Mouse (Mus musculus): Measurements from ENCODE around the gene Arid1b. TPM values are rescaled to one million over a fixed set of nuclear protein-coding genes. Genes with fewer than 3 reads are reported as not detected.
A peak's percentile ranks its signal among the peaks of the same experiment; 100 is the strongest.

The Arid1b gene
- polyA plus RNA-seq, 1 experiment from 2014 or later, result 17.4 TPM

DNA sequence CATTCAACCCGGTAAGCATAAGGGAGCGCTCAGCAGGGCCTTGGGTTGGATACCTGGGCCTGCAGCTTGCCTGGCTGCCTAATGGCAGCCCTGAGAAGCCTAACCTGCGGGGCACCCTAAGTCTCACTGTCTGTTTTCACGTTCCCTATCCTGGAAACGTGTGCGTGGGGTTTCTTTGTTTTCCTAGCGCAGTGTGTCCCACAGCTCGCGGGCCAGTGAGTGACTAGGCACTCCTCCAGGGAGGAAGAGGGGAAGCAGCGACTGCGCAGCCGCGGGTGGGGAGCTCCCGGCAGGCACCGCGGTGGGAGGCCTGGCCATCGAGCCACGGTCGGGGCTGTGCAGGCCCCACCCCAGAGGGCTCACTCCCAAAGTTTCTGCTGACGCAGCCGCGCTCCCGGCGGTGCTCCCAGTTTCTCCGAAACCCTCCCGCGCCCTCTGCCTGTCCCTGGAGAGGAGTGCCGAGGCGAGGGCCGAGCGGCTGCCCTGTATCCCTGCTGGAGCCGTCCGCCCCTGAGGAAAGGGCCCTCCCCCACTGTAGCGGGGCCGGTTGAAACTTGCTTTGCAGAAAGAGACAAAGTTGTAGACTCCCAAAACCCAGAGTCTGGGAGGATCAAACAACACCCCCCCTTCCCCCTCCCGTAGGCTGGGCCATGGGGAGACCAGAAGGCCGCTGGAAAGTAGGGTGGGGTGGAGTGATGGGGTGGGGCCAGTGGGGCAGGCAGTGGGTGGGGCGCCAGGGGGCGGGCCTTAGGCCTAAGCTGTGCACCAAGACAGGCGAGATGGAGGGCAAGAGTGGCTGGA is 195.6 kb downstream of the Arid1b start:
- H3K36me3 ChIP-seq, result no peaks in the 10 kb centered on the region
- WGBS, result 1% methylated on average over 38 of the region's 40 CpGs
- H3K4me1 ChIP-seq, result peaks cover 26% of the 10 kb centered on the region
- H3K27ac ChIP-seq (replicated peaks), result peak overlapping the region; percentile 96
- H3K27me3 ChIP-seq, result no peaks in the 10 kb centered on the region
- no peaks in the 10 kb centered on the region for H3K9me3 ChIP-seq
- H3K4me3 ChIP-seq, result peak overlapping the region; percentile 56
- H3K4me2 ChIP-seq (replicated peaks), result peak overlapping the region; percentile 75
- peak overlapping the region; percentile 72 for H3K9ac ChIP-seq (replicated peaks)
- ATAC-seq (ENCODE audit: low FRiP score, low read depth), result peak; percentile 97

DNA sequence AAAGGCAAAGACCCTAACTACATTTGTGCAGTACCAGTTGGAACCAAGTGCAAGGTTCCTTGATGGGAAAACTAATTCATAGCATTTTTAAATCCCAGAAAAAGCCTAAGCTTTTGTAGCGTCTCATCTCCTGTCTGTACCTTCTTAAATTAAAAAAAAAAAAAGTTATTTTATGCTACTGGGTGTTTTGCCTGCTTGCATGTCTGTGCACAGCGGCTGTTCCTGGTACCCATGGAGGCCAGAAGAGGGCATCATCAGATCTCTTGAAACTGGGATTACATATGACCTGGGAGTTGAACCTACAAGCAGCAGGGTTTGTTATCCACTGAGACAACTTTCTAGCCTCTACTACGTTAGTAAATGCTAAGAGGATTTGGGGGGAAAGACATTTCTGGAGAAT is 196.2 kb downstream of the Arid1b start:
- Histone ChIP-seq H3K4me2 (replicated peaks) (peak overlapping the region; percentile 75), H3K9ac (replicated peaks) (peak overlapping the region; percentile 72), H3K4me1 (peaks cover 24% of the 10 kb centered on the region), H3K27me3 (no peaks in the 10 kb centered on the region), H3K27ac (replicated peaks) (peak overlapping the region; percentile 96), H3K4me3 (peak overlapping the region; percentile 56), H3K9me3 (no peaks in the 10 kb centered on the region), H3K36me3 (no peaks in the 10 kb centered on the region)
- 17% methylated on average over 3 of the region's 3 CpGs for WGBS
- ATAC-seq (ENCODE audit: low FRiP score, low read depth), result no peak

DNA sequence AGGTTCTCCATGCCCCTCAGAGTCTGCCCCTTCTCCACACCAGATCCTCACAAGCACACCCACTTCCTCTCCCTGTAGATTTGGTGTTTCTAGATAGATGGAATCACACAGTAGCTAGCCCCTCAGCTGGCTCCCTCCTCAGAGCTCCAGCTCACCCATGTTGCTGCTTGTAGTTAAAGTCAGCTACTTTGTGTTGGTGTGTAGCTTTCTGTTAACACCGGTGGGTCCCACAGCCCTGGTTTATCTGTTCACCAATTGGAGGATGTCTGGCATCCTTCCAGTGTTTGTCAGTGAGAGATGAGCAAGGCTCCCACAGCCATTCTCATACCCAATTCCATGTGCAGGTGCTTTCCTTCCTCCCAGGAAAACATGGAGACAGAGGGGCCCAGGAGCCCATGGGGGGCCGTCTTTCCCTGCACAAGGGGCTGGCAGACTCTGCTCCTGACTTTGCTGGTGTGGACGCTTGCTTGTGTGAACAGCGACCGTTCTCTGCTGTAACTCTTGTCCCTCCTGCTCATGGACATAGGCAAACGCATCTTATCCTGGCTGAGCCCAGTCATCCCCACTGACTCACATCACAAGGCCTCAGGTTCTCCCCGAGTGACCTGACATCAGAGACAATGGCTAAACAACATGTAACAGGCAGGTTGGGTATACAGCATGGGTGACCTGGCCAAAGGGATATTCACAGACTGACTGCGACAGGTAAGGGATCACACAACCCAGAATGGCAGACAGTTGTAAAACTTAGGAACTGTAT is 200.2 kb downstream of the Arid1b start:
- H3K4me2 ChIP-seq (replicated peaks), result no peak overlapping the region

DNA sequence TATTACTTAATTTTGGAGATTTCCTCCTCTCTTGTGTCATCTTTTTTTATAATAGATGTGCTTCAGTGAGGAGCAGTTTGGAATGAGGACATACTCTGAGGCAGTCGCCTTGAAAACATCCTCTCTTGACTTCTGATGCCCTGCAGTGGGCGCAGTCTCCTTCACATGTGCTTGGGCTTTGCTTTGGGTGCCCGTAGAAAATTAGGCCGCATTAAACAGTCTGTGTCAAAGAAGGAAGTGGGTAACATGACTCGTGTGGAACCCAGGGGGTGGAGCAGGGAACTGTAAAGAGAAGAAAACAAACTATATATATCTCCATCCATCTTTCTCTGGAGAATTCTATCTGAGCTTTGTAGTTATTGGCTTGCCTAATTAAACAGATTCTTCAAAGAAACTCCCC is 201.3 kb downstream of the Arid1b start:
- ATAC-seq (ENCODE audit: low FRiP score, low read depth), result no peak
- no peak overlapping the region for H3K4me2 ChIP-seq (replicated peaks)
- no peak overlapping the region for H3K9ac ChIP-seq (replicated peaks)
- H3K27ac ChIP-seq (replicated peaks), result no peak overlapping the region
- no peaks in the 10 kb centered on the region for H3K27me3 ChIP-seq
- 75% methylated on average over 5 of the region's 5 CpGs for WGBS
- H3K4me1 ChIP-seq, result peaks cover 13% of the 10 kb centered on the region
- no peaks in the 10 kb centered on the region for H3K36me3 ChIP-seq
- no peaks in the 10 kb centered on the region for H3K9me3 ChIP-seq
- no peak overlapping the region for H3K4me3 ChIP-seq

More for the DNA sequence above, 200.2 kb downstream of the Arid1b start:
- H3K36me3 ChIP-seq, result no peaks in the 10 kb centered on the region
- H3K27me3 ChIP-seq, result no peaks in the 10 kb centered on the region
- WGBS, result 81% methylated on average over 8 of the region's 8 CpGs
- ATAC-seq (ENCODE audit: low FRiP score, low read depth), result no peak
- H3K4me1 ChIP-seq, result peaks cover 21% of the 10 kb centered on the region
- no peak overlapping the region for H3K9ac ChIP-seq (replicated peaks)
- no peak overlapping the region for H3K4me3 ChIP-seq
- H3K27ac ChIP-seq (replicated peaks), result no peak overlapping the region
- no peaks in the 10 kb centered on the region for H3K9me3 ChIP-seq

DNA sequence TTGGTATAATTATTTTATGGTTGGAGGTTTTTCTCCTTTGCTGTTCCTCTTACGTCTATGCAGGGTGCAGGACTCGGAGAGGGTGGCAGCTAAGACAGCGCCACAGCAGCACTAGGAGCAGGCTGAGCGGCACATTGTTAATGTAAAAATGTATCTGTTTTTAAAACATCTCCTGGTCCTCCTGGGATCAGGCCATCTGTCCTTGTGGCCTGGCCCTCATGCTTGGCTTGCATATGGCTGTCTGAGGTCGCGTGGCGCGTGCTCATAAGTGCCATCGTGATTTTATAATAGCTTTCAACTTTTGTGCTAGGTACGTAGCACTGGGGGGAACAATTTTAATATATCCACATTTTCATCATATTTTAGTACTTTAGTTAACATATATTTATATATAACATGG is 201.9 kb downstream of the Arid1b start:
- WGBS, result 83% methylated on average over 10 of the region's 10 CpGs
- H3K27ac ChIP-seq (replicated peaks), result no peak overlapping the region
- peaks cover 10% of the 10 kb centered on the region for H3K4me1 ChIP-seq
- H3K27me3 ChIP-seq, result no peaks in the 10 kb centered on the region
- no peaks in the 10 kb centered on the region for H3K9me3 ChIP-seq
- no peak overlapping the region for H3K4me3 ChIP-seq
- no peak for ATAC-seq (ENCODE audit: low FRiP score, low read depth)
- no peak overlapping the region for H3K9ac ChIP-seq (replicated peaks)
- no peaks in the 10 kb centered on the region for H3K36me3 ChIP-seq
- no peak overlapping the region for H3K4me2 ChIP-seq (replicated peaks)

DNA sequence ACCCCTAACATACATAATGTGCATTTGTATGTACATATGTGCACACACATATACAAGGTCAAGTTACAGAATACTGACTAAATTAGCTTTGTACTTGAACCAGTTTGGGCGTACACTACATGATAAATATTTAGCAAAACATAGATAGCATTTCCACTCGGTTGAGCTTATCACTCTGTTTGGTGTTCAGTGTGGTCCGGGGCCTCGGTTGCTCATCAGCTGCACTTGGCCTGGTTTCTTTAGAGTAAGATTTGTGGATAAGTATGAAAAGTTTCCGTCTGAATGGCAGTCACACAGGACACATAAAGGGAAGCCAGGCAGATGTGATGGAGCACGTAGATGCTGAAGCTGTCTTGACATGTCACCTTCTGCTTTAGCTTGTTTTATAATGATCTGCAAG is 202.4 kb downstream of the Arid1b start:
- no peak overlapping the region for H3K27ac ChIP-seq (replicated peaks)
- no peak for ATAC-seq (ENCODE audit: low FRiP score, low read depth)

GRCm38 (mm10) chr17:5197083-5197482 is 203.0 kb downstream of the Arid1b start:
- 95% methylated on average over 2 of the region's 2 CpGs for WGBS
- no peaks in the 10 kb centered on the region for H3K36me3 ChIP-seq
- H3K9ac ChIP-seq (replicated peaks), result no peak overlapping the region
- H3K4me1 ChIP-seq, result peaks cover 10% of the 10 kb centered on the region
- no peak overlapping the region for H3K4me2 ChIP-seq (replicated peaks)
- no peak overlapping the region for H3K4me3 ChIP-seq
- no peaks in the 10 kb centered on the region for H3K27me3 ChIP-seq
- no peak overlapping the region for H3K27ac ChIP-seq (replicated peaks)
- ATAC-seq (ENCODE audit: low FRiP score, low read depth), result no peak
- H3K9me3 ChIP-seq, result no peaks in the 10 kb centered on the region

More for the DNA sequence above, 202.4 kb downstream of the Arid1b start:
- H3K36me3 ChIP-seq, result no peaks in the 10 kb centered on the region
- H3K4me3 ChIP-seq, result no peak overlapping the region
- H3K27me3 ChIP-seq, result no peaks in the 10 kb centered on the region
- no peak overlapping the region for H3K4me2 ChIP-seq (replicated peaks)
- H3K9me3 ChIP-seq, result no peaks in the 10 kb centered on the region
- H3K4me1 ChIP-seq, result peaks cover 10% of the 10 kb centered on the region
- WGBS, result 94% methylated on average over 6 of the region's 6 CpGs
- H3K9ac ChIP-seq (replicated peaks), result no peak overlapping the region

DNA sequence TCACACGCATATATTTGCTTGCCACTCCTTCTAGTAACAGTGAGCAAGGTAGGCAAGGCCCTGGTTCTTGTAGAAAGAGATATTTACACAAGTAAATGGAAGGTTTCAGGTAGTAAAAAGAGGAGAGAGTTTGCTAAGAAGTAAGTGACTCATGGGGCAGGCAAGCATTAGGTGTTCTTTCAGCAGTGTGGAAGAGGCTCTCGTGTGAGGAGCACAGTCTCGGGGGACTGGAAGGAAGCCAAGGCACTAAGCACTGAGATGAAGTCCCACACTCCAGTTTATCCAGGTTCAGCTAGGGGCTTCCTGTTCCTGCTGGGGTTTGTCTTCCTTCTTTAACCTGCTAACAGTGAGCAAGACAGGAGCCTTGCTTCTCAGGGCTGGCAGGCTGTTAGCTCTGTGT is 203.6 kb downstream of the Arid1b start:
- Histone ChIP-seq H3K27me3 (no peaks in the 10 kb centered on the region), H3K27ac (replicated peaks) (no peak overlapping the region), H3K9ac (replicated peaks) (no peak overlapping the region), H3K36me3 (no peaks in the 10 kb centered on the region), H3K4me3 (no peak overlapping the region), H3K4me1 (peaks cover 10% of the 10 kb centered on the region), H3K4me2 (replicated peaks) (no peak overlapping the region), H3K9me3 (no peaks in the 10 kb centered on the region)
- no peak for ATAC-seq (ENCODE audit: low FRiP score, low read depth)
- 90% methylated on average over 3 of the region's 3 CpGs for WGBS

DNA sequence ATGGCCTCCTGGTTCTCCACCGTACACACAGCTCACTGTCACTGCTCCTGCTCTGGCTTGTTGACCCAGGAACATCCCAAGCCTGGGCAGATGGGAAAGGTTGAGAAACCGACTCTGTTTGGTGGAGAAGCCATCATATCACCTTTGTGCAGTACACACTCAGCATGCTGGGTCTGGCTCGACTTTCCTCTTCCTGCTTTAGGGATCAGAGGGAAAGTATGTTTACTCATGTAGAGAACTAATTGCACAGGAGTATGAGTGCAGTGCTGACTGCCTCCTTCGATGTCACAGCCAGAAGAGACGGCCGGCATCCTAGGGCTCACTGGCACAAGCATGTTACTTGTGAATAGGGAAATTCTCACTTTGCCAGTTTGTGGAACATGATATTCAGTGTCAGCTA is 204.1 kb downstream of the Arid1b start:
- H3K27me3 ChIP-seq, result no peaks in the 10 kb centered on the region
- no peak overlapping the region for H3K27ac ChIP-seq (replicated peaks)
- H3K36me3 ChIP-seq, result no peaks in the 10 kb centered on the region
- H3K9ac ChIP-seq (replicated peaks), result no peak overlapping the region
- no peak overlapping the region for H3K4me3 ChIP-seq
- no peaks in the 10 kb centered on the region for H3K9me3 ChIP-seq
- no peak overlapping the region for H3K4me2 ChIP-seq (replicated peaks)
- H3K4me1 ChIP-seq, result peaks cover 10% of the 10 kb centered on the region
- WGBS, result 79% methylated on average over 6 of the region's 6 CpGs
- ATAC-seq (ENCODE audit: low FRiP score, low read depth), result no peak

DNA sequence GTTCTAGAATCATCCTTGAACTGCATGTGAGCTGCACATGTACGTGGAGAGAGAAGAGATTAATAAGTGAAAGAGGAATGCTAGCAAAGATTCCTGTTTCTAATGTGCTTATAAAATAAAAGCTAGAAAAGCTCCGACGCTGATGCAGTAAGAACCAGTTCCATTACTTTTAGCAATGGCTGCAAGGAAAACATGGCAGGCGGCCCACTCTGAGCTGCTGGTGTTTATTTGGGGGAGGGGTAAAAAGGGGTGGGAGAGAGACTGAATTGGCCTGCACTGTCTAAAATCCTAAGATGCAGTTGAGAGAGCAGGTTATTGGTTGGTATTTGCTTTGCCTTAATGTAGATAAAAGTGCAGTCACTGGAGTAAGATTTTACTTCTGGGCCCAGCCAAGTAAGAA is 204.7 kb downstream of the Arid1b start:
- no peak overlapping the region for H3K4me3 ChIP-seq
- H3K36me3 ChIP-seq, result no peaks in the 10 kb centered on the region
- no peaks in the 10 kb centered on the region for H3K27me3 ChIP-seq
- H3K4me2 ChIP-seq (replicated peaks), result no peak overlapping the region
- no peak overlapping the region for H3K27ac ChIP-seq (replicated peaks)
- no peak for ATAC-seq (ENCODE audit: low FRiP score, low read depth)
- H3K4me1 ChIP-seq, result peaks cover 14% of the 10 kb centered on the region
- WGBS, result 75% methylated on average over 4 of the region's 4 CpGs
- no peak overlapping the region for H3K9ac ChIP-seq (replicated peaks)
- H3K9me3 ChIP-seq, result no peaks in the 10 kb centered on the region

DNA sequence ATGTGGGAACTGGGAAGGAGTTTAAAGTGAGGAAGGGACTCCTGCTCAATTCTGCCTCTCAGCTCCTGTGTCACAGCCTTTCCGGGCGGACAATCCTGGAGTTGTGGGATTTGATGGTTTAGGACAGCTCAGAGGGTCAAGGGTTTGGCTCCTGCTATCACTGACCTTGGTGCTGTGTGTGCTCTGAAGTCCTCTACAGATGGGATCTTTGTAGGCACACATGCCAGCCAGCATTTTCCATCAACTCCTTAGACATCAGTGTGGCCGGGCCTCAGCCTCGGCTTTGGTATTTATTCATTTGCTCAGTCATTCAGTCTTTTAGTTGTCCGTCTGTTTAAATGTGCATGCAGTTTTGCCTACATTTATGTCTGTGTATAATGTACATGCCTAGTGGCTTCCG is 206.5 kb downstream of the Arid1b start:
- Histone ChIP-seq H3K36me3 (no peaks in the 10 kb centered on the region), H3K9me3 (no peaks in the 10 kb centered on the region), H3K4me2 (replicated peaks) (no peak overlapping the region), H3K27ac (replicated peaks) (no peak overlapping the region), H3K4me1 (peaks cover 17% of the 10 kb centered on the region; the same call in 1 of the 2 replicates), H3K9ac (replicated peaks) (no peak overlapping the region), H3K4me3 (no peak overlapping the region), H3K27me3 (no peaks in the 10 kb centered on the region)
- no peak for ATAC-seq (ENCODE audit: low FRiP score, low read depth)
- WGBS, result 91% methylated on average over 6 of the region's 6 CpGs

DNA sequence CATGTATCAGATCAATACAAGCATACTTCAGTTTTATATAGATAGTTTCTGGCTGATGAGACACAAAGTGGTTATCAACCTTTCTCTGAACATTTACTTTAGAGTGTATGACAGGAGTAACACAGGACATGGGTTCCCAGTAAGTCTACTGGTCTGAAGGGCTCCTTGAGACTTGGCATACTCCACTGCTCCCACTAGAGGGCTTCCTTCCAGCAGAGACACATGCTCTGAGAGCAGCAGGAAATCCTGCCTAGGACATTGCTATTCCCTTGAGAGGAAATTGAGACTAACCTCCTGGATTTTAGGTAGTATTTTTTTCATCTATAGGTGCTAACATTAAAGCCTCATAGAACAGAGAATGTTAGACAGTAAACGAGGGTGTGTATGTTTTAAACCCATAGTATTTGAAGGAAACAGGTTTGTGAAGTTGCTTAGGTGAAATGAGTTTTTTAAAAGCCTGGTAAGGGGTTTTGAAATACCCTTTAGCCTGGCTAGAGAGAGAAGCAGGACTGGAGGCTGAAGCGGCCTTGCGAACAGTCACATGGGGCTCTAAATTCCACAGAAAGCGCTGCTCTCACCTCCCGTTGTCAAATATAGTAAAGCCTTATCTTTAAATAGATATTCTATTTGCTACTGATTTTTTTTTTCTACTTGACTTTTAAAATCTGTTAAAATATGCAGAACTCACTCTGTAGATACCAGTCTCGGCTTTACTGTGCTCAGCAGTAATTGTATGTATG is 207.9 kb downstream of the Arid1b start:
- H3K27ac ChIP-seq (replicated peaks), result no peak overlapping the region
- no peaks in the 10 kb centered on the region for H3K27me3 ChIP-seq
- no peak overlapping the region for H3K4me3 ChIP-seq
- no peaks in the 10 kb centered on the region for H3K9me3 ChIP-seq
- no peak overlapping the region for H3K4me2 ChIP-seq (replicated peaks)
- no peaks in the 10 kb centered on the region for H3K36me3 ChIP-seq
- 87% methylated on average over 6 of the region's 6 CpGs for WGBS
- H3K9ac ChIP-seq (replicated peaks), result no peak overlapping the region
- H3K4me1 ChIP-seq, result peaks cover 22% of the 10 kb centered on the region; the same call in 1 of the 2 replicates
- ATAC-seq (ENCODE audit: low FRiP score, low read depth), result peak; percentile 60; the same call in 1 of the 2 replicates

Data from midbrain, embryonic 12.5 days (tissue).